Mouse (Mus musculus) kidney, postnatal 14 days (tissue): ENCODE data around the gene Tmc6.
A peak's percentile ranks its signal among the peaks of the same experiment; 100 is the strongest.

Source experiments
- DNase-seq: peaks from one replicate; pipeline ENCODE4 v3.0.0; 2022; ENCODE audit warnings: mixed read lengths

Gene Tmc6

GRCm38 (mm10) chr11:117749414-117749813 lies 32.6 kb downstream of the Tmc6 start:
- no peak for DNase-seq

- DNase-seq = no peak
Observed at GRCm38 (mm10) chr11:117748628-117749027, 33.4 kb downstream of the Tmc6 start.

GRCm38 (mm10) chr11:117743454-117744030 lies 38.5 kb downstream of the Tmc6 start:
- DNase-seq = no peak

GRCm38 (mm10) chr11:117742715-117743114 lies 39.3 kb downstream of the Tmc6 start:
- no peak for DNase-seq

GRCm38 (mm10) chr11:117742243-117742642 lies 39.8 kb downstream of the Tmc6 start:
- DNase-seq = no peak

- DNase-seq = peak; percentile 36
Observed at GRCm38 (mm10) chr11:117741128-117741527, 40.9 kb downstream of the Tmc6 start.

- DNase-seq = no peak
Observed at GRCm38 (mm10) chr11:117738123-117738522, 43.9 kb downstream of the Tmc6 start.

GRCm38 (mm10) chr11:117736037-117736689 lies 45.8 kb downstream of the Tmc6 start:
- peak; percentile 61 for DNase-seq

GRCm38 (mm10) chr11:117731470-117731869 lies 50.5 kb downstream of the Tmc6 start:
- DNase-seq = peak; percentile 53

- no peak for DNase-seq
Observed at GRCm38 (mm10) chr11:117730490-117730838, 51.5 kb downstream of the Tmc6 start.

- peak; percentile 73 for DNase-seq
Observed at GRCm38 (mm10) chr11:117729798-117730489, 52.1 kb downstream of the Tmc6 start.

- DNase-seq = no peak
Observed at GRCm38 (mm10) chr11:117729341-117729740, 52.7 kb downstream of the Tmc6 start.

GRCm38 (mm10) chr11:117728841-117729240 lies 53.2 kb downstream of the Tmc6 start:
- DNase-seq = peak; percentile 85

- no peak for DNase-seq
Observed at GRCm38 (mm10) chr11:117728245-117728644, 53.8 kb downstream of the Tmc6 start.

GRCm38 (mm10) chr11:117727031-117727430 lies 55.0 kb downstream of the Tmc6 start:
- no peak for DNase-seq

GRCm38 (mm10) chr11:117724604-117725301 lies 57.2 kb downstream of the Tmc6 start:
- no peak for DNase-seq

GRCm38 (mm10) chr11:117718838-117719237 lies 63.2 kb downstream of the Tmc6 start:
- DNase-seq = no peak
